Mouse (Mus musculus) monocyte, adult 5-6 weeks (primary cell): ENCODE measurements around the gene Yipf1. TPM values are rescaled to one million over a fixed set of nuclear protein-coding genes. Genes with fewer than 3 reads are reported as not detected.
A peak's percentile ranks its signal among the peaks of the same experiment; 100 is the strongest.
"Not testable (repeated sequence)": the region's sequence is repeated elsewhere in the genome, so short reads cannot be mapped to it uniquely, and the experiment has no call there.

Source experiments
- ATAC-seq: fragments of 153-309, 156-312 bp; replicated peaks from 2 replicates; pipeline ENCODE4 v1.8.0; 2017; ENCODE audit warnings: mild to moderate bottlenecking; ENCODE audit not compliant: low TSS enrichment, insufficient number of reproducible peaks, severe bottlenecking, poor library complexity, low FRiP score
- total RNA-seq: library from RNA; stranded (forward); fragments of 200-1000, 200-491, 200-594 nt; gene quantifications from 3 replicates; pipeline ENCODE4 v1.2.3, GENCODE M21; 2017

Yipf1 gene
- total RNA-seq, 1 experiment from 2014 or later, result 53.2 TPM

DNA sequence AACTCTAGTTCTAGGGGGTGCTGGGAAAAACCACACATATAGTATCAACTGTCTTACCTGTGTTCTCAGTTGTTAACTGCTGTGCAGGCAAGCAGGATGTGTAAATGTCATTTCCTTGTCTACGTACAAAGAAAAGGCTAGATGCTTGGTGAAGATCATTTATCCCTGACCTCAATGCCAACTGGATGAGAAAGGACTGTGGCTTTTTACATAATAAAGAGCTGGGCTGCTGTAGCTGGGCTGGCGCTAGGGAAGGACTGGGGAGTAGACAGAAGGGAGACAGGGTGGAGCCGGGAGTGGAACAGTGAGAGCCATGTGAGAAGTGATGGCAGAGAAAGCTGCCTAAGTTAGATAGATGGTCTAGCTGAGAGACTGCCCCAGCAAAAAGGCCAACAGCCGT, 48.6 kb downstream of the Yipf1 start:
- no peak for ATAC-seq

DNA sequence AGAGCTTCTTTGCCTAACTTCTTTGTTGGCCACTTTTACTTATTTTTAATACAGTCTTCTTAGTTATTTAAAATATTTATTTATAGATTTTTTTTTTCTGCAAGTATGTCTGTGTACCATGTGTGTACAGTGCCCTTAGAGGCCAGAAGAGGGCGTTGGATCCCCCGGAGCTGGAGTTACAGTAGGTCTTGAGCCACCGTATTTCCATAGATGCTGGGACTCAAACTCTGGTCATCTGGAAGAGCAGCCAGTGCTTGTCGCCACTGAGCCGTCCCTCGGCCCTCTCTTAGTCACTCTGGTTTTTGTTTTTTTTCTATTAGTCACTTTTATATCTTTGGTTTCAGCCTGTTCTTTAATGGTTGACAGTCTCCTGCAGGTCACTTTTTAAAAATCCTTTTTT, 49.4 kb downstream of the Yipf1 start:
- no peak for ATAC-seq

DNA sequence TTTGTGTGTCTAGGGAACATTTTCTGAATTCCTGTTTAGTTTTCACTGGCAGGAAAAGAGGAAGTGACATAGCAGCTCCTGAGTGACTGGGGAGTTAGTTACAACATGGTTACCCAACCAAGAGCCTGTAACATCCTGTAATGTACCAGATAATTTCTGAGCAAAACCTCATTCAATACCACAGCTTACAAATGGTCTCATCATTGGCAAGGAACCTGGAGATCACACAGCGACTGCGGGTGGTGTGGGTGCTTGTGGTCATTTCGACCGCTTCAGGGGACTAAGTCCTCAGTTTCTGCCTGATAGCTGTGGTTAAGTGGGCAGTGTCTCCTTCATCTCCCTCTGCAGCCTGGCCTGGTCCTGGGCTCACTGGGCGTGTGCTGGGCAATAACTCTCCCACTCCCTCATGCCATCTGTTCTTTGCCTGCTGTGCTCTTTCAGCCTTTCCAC, 50.1 kb downstream of the Yipf1 start:
- peak; percentile 55 for ATAC-seq

DNA sequence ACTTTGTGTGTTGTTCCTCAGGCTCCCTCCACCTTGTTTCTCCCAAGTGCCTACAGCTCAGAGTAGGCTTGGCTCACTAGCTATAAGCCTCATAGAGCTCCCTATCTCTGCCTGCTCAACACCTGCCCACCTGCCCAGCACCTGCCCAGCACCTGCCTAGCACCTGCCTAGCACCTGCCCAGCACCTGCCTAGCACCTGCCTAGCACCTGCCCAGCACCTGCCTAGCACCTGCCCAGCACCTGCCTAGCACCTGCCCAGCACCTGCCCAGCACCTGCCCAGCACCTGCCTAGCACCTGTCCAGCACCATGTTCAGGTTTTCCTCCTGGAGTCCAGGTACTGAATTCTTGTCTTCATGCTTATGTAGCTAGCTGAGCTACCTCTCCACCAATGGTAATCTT, 52.2 kb downstream of the Yipf1 start:
- not testable (repeated sequence) for ATAC-seq

DNA sequence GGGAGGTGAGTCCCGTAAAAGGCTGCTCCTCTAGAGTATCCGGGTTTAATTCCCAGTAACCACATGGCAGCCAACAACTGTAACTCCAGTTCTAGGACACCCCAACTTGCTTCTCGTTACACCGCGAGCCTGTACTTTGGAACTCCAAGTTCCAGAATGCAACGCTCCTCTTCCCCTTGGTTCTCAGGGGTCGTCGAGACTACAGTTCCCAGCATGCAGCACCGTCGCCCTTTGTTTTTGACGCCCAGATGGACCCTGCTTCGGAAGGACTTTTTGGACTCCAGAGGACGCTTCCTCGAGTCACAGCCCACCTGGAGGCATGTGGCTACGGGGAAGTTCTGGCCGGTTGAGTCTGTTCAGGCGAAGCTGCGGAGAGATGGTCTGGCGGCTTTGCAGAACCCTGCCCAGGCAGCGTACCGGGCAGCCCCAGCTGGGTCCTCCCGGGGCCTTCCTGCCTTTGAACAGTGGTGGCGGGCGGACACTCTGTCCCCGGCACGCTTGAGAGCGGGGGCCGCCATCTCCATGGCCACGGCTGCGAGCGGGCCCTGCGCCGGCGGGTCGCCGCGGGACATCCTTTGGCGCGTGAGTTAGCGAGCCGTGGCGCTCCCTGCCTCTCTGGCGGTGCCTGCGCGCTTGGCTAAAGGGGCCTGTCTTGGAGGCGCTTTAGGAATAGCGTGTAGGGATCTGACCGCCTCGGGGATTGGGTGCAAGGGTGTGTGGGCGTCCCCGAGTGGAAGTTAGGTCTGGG, 53.6 kb downstream of the Yipf1 start, which contains the start of gene Ndc1:
Ndc1 (plus strand) TSS at position 218 of the 748 bp plus-strand sequence.
- peak; percentile 96 for ATAC-seq

DNA sequence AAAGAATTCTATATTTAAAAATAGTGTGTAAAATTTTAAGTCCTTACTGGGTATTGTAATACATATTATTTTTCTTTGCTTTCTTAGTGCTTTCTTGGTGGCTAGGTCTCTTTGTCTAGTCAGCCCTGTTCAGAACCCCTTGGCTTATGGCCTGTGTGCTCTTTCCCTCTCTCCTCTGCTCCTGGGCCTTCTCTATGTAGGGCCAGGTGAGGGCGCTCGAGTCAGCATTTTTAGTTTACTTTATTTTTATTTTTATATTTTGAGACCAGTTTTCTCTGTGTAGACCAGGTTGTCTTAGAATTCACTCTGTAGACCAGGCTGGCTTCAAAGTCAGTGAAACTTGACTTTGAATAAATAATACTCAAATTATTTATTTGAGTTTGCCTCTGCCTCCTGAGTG, 58.1 kb downstream of the Yipf1 start:
- no peak for ATAC-seq

DNA sequence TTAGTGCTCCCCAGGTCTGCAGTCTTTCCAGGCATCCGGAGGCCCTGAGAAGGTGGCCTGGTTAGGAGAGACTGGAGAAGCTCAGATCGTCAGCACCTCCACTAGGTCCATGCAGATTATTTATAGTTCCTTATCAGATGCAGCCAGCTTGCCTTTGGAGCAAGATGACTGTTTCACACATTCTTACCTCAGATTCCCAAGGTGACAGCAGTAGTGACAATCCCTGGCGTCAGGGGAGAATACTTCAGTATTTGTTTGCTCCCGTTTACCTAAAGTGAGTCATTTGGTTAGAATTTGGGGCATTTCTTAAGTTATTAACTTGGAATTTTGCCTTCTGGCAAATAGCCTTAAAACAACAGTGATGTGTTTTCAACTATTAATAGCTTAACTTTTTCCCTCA, 60.5 kb downstream of the Yipf1 start:
- ATAC-seq, result no peak

DNA sequence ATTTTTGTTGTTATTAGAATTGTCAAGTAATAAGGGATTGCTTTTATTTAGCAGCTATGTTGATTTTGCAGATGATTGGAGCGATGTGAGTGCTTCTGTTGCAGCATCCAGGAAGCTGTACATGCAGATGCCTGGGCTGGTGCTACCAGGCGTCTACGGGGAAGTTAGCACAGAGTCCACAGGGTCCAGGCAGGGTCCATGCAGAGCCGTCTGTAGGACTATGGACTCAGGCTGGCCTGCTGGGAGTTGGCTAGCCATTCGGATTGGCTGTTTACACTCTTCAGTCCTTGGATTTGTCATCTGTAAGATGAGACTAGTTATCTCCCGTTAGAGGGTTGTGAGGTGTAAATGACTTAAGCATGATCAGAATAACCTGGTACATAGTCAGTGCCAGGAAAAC, 64.8 kb downstream of the Yipf1 start:
- no peak for ATAC-seq

DNA sequence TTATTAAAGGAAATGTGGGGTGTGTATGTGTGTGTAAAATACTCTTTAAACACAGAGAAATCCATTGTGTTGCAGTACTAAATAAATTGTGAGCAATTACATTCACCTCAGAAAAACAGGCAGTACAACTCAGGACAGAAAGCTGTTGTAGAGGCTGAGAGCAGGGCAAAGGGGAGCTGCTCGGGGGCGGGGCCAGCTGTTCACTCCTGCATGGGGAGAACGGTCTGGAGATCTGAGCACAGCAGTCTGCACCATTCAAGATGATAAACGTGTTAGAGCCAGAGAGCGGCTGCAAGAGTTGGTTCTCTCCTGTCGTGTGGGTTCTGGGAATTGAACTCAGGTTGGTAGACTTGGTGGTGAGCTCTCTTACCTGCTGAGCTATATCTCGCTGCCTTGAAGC, 66.7 kb downstream of the Yipf1 start:
- ATAC-seq, result no peak

DNA sequence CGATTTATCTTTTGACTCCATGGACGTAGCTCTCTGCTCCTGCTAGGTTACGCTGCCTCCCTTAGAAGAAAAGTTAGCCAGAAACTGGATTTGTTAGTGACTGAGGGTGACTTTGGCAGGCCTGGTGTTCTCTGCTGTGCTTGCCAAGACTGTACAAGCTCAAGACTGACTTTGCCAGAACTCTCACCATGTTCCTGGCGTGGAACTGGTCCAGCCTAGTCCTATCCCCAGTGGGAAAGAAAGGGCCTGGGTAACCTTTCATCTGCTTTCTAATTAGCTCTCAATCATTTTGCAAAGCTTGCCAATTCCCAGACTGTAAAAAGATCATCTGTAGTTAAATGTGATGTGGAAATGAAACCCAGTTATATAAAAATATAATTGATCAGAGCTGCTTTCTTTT, 72.9 kb downstream of the Yipf1 start:
- ATAC-seq, result no peak

DNA sequence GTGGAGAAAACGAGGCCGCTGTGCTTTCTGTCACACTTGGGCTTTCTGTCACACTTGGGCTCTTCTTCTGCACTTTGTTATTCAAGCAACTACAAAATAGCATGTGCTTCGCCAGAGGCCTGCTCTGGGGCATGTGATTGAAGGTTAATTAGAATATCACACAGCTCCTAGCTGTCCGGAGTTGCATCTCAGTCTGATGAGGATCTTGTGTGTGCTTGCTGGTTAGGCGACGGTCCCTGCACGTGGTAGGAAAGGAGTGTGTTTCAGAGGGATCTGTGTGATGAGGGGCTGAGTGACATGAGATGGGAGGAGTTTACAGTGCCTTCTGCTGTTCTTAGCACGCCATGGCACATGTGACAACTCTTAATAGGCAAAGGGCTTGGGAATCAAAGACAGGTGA, 73.3 kb downstream of the Yipf1 start:
- ATAC-seq, result no peak

DNA sequence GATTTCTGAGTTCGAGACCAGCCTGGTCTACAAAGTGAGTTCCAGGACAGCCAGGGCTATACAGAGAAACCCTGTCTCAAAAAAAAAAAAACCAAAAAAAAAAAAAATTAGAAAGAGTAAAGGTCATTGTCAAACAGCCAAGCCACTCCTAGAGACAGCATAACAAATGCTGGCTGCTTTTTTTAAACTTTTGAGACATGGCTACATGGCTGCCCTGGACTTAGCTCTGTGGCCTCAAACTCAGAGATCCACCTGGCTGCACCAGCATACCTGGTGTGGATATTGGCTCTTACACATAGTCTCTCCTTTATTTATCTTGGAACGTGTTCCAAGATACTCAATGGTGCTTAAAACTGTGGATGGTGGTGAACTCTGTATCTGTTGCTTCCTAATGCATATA, 74.1 kb downstream of the Yipf1 start:
- ATAC-seq, result no peak

DNA sequence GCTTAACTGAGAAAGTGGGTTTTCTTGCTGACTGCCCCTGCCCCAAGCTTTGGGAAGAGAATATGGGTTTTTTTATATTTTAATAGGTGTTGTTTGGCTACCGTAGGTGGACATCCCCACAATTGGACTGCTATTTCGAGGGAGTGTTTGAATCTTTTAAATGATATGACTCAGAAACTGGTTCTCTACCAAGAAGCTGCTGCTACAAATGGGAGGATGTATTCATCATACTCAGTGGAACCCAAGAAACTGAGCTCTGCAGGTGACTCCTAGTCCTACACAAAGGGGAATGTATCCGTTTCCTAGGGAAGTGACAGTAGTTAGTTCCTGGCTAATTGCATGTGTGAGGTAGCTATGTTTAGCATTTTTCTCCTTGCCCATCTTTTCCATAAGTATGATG, 75.2 kb downstream of the Yipf1 start:
- ATAC-seq, result no peak

DNA sequence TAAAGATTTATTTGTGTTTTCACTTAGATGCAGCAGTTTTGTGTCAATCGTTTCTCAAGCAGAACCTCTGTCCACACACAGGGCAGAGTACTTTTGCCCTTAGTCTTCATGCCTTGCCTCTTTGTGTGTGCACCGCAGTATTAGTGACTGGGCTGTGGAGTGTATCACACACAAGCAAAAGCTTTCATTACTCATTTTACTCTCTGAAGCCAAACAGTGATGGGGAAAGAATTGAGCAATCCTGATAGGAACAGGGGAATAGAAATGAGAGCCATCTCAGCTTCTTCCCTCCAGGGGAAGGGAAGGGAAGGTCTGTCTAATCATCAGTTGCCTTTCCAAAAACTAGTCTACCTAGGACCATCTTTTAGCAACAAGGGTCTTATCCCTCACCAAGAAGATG, 79.6 kb downstream of the Yipf1 start:
- ATAC-seq, result no peak

Other genes with a start within 250 kb of the Yipf1 start
- 11.1 to 25.7 TPM (median 18.3 TPM) in 3 replicates for gene Mrpl37, start 247.5 kb upstream of the Yipf1 start, total RNA-seq
- gene Cyb5rl, start 247.4 kb upstream of the Yipf1 start, total RNA-seq, result 0.64 to 7.9 TPM (median 1.5 TPM) in 3 replicates
- not detected in 3 replicates for gene Cdcp2, start 217.5 kb upstream of the Yipf1 start, total RNA-seq
- 184 to 208 TPM (median 196 TPM) in 3 replicates for gene Tmem59, start 136.0 kb upstream of the Yipf1 start, total RNA-seq
- 12.8 to 15.4 TPM (median 15.4 TPM) in 3 replicates for gene Tceanc2, start 135.2 kb upstream of the Yipf1 start, total RNA-seq
- not detected in 3 replicates for gene Ldlrad1, start 105.2 kb upstream of the Yipf1 start, total RNA-seq
- 4.7 to 7.3 TPM (median 7.1 TPM) in 3 replicates for gene Lrrc42, start 60.8 kb upstream of the Yipf1 start, total RNA-seq
- 3.4 to 26.6 TPM (median 8.9 TPM) in 3 replicates for gene Hspb11, start 60.8 kb upstream of the Yipf1 start, total RNA-seq
- gene Dio1, start 7.2 kb upstream of the Yipf1 start, total RNA-seq, result not detected in 3 replicates
- 3.7 to 6.6 TPM (median 4.9 TPM) in 3 replicates for gene Ndc1, start 53.4 kb downstream of the Yipf1 start, total RNA-seq
- gene Glis1, start 120.2 kb downstream of the Yipf1 start, total RNA-seq, result 0.19 TPM in 1 of 3 replicates, not detected in the others